Mouse (Mus musculus) hindbrain, embryonic 15.5 days (tissue): ENCODE results near the gene Sulf2. TPM values are rescaled to one million over a fixed set of nuclear protein-coding genes. Genes with fewer than 3 reads are reported as not detected.
A peak's percentile ranks its signal among the peaks of the same experiment; 100 is the strongest.

ENCODE experiments used
- ATAC-seq: fragments of 200-750 bp; cut with Nextera tagmentation; 2 replicates; pipeline ENCODE4 v1.8.0; 2017; ENCODE audit warnings: low read depth, moderate number of reproducible peaks, moderate TSS enrichment; ENCODE audit not compliant: low FRiP score
- H3K27ac ChIP-seq: fragments of 300-500 bp; sonication (generic); replicated peaks from 2 replicates; pipeline ENCODE4 v1.5.1; 2015; ENCODE audit warnings: mild to moderate bottlenecking, inconsistent platforms
- H3K27me3 ChIP-seq: fragments of 300-500 bp; sonication (generic); 2 replicates; pipeline ENCODE4 v1.6.1; 2015; ENCODE audit warnings: control low read depth, inconsistent platforms
- H3K36me3 ChIP-seq: fragments of 300-500 bp; sonication (generic); 2 replicates; pipeline ENCODE4 v1.6.1; 2015; ENCODE audit warnings: control low read depth, inconsistent platforms
- H3K4me1 ChIP-seq: fragments of 300-500 bp; sonication (generic); replicated peaks from 2 replicates; pipeline ENCODE4 v1.6.1; 2015; ENCODE audit warnings: control low read depth, inconsistent platforms
- H3K4me2 ChIP-seq: fragments of 300-500 bp; sonication (generic); 2 replicates; pipeline ENCODE4 v1.6.1; 2015; ENCODE audit warnings: moderate library complexity, mild to moderate bottlenecking, inconsistent platforms
- H3K4me3 ChIP-seq: fragments of 300-500 bp; sonication (generic); 2 replicates; pipeline ENCODE4 v1.5.1; 2015; ENCODE audit warnings: mild to moderate bottlenecking, inconsistent platforms
- H3K9ac ChIP-seq: fragments of 300-500 bp; sonication (generic); 2 replicates; pipeline ENCODE4 v1.6.1; 2015; ENCODE audit warnings: inconsistent platforms
- H3K9me3 ChIP-seq: fragments of 300-500 bp; sonication (generic); 2 replicates; pipeline ENCODE4 v1.6.1; 2016; ENCODE audit warnings: control low read depth, inconsistent platforms
- WGBS: fragments of 180-500 bp; shearing (Covaris S2); methylation state at CpG from one replicate; pipeline ENCODE4 v1.1.7; 2015; 5-methylcytosine and 5-hydroxymethylcytosine counted together
- polyA plus RNA-seq: library from polyadenylated mRNA; unstranded; fragments of >200 nt; fragmentation: Nextera tagmentation; extraction: Ambion mirVana; gene quantifications from 2 replicates; pipeline ENCODE4 v1.2.1, GENCODE M21; 2015

Gene Sulf2
- polyA plus RNA-seq, 1 experiment from 2014 or later, result 113 TPM

DNA sequence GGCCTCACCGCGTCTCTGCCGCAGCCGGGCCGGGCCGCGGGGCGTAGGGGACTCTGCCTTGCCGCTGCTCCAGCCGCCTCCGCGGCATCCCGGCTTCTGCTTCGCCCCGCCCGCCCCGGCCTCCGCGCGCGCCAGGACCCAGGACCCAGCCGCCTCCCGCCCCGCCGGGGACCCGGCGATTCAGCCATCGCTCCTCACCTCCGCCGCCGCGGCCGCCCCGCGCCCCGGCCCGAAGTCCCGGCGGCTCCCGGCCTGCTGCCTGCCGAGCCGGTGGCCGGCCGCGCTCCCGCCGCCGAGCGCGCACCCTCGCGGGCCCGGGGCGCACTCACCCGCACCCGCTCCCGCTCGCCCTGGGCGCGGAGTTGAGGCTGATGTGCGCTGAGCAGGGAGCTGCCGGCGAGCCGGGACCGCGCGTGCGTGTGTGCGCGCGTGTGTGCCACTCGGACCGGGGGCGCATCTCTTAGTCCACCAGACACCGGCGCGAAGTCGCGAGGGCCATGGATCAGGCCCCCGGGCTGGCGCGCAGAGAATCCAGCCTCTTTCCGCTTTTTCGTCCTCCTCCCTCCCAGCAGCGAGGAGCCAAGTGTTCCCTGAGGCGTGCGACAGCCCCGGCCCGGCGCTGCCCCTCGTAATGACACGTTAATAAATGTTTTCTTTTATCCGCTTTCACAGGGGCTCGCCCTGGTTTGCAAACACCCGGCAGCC lies 562 bp downstream of the Sulf2 start:
- under 1% methylated on average over 73 of the region's 95 CpGs for WGBS
- peak overlapping the region; percentile 75 for H3K9ac ChIP-seq
- H3K9me3 ChIP-seq, result no peaks in the 10 kb centered on the region
- peak overlapping the region; percentile 96 for H3K4me2 ChIP-seq
- peak overlapping the region; percentile 66 for H3K4me3 ChIP-seq
- H3K36me3 ChIP-seq, result no peaks in the 10 kb centered on the region
- peak; percentile 65 for ATAC-seq
- peaks cover 13% of the 10 kb centered on the region for H3K27me3 ChIP-seq
- H3K4me1 ChIP-seq, result peaks cover 44% of the 10 kb centered on the region
- peak overlapping the region; percentile 88 for H3K27ac ChIP-seq

DNA sequence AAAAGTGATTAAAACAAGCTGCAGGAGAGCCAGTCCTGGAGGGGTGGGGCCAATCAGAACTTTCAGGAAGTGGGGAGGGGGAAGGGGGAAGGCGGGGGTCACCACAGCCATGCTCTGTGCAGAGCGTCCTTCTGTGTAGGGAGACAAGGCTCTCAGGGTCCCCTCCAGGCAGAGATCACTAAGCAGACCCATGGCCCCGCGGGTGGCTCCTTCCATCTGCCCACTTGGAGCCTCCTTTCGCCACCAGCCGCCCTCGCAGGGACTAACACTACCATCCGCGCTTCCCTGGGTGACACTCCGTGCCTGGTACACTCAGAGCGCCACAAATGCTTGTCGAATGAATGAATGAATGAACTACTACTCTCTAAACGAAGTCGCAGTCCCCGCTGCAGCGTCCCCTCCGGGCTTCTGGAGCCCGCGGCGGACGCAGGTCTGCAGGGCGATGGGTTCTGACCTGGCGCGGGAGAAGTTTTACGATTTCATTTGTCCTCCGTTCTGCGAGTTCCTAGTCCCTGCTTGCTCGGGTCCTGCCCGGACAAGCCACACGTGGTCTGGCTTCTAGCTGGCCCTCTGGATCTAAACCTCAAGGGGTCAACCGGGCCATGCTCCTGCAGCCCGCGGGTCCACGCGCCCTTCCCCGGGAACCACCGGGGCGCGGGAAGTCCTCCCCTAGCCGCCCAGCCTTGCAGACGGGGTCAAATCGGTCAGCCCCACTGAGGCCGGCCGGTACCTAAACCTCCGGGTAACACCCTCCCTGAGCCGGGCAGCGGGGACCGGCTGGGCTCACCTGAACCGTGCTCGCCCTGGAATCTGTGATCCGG lies 1.4 kb downstream of the Sulf2 start:
- H3K27ac ChIP-seq, result peak overlapping the region; percentile 88
- H3K4me3 ChIP-seq, result peak overlapping the region; percentile 66
- peaks cover 15% of the 10 kb centered on the region for H3K27me3 ChIP-seq
- H3K9me3 ChIP-seq, result no peaks in the 10 kb centered on the region
- peak overlapping the region; percentile 96 for H3K4me2 ChIP-seq
- peaks cover 49% of the 10 kb centered on the region for H3K4me1 ChIP-seq
- peak overlapping the region; percentile 75 for H3K9ac ChIP-seq
- WGBS, result under 1% methylated on average over 51 of the region's 51 CpGs
- ATAC-seq, result no peak
- H3K36me3 ChIP-seq, result no peaks in the 10 kb centered on the region

- Histone ChIP-seq H3K4me3 (peak overlapping the region; percentile 66), H3K27ac (0 out of 2 replicates have a peak overlapping the region, but pooled peaks have one; percentile 9), H3K9ac (no peak overlapping the region), H3K4me1 (peaks cover 54% of the 10 kb centered on the region), H3K9me3 (no peaks in the 10 kb centered on the region), H3K27me3 (peaks cover 13% of the 10 kb centered on the region), H3K36me3 (no peaks in the 10 kb centered on the region), H3K4me2 (peak overlapping the region; percentile 96)
- WGBS, result 35% methylated on average over 3 of the region's 3 CpGs
- no peak for ATAC-seq
These were observed 2.1 kb downstream of the Sulf2 start for GRCm38 (mm10) chr2:166153399-166153793.

DNA sequence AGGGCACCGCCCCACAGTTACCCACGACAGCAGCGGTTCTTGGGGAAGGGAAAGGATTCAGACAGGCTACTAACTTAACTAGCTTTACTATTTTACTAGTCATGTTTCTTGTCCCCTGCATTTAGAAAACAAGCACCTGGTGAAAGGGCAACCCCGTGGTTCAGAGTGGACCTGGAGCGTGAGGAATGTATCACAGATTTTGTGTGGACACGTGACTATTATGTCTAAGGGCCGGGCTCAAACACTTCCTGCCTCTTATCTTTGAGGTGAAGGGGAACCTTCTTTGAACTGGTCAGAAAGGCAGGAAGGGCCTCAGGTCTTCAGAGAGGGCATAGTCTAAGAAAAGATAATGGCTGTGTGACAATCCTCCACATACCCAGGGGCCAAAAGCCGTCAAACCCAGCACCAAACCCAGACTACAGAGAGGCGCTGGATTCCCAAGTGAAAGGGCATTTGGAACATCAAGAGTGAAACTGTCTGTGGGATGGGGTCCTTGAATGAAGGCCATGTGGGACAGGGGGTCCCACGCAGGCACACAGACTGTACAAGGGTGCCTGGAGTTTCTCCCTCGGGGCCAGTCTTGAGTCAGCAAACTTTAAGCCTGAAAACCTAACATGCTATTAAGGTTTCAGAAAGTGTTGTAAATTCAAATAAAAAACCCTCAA lies 2.6 kb downstream of the Sulf2 start:
- Histone ChIP-seq H3K9ac (no peak overlapping the region), H3K27me3 (peaks cover 13% of the 10 kb centered on the region), H3K4me1 (peaks cover 54% of the 10 kb centered on the region), H3K4me2 (peak overlapping the region; percentile 96), H3K4me3 (peak overlapping the region; percentile 66), H3K36me3 (no peaks in the 10 kb centered on the region), H3K9me3 (no peaks in the 10 kb centered on the region), H3K27ac (0 out of 2 replicates have a peak overlapping the region, but pooled peaks have one; percentile 9)
- ATAC-seq, result no peak
- 68% methylated on average over 11 of the region's 11 CpGs for WGBS

DNA sequence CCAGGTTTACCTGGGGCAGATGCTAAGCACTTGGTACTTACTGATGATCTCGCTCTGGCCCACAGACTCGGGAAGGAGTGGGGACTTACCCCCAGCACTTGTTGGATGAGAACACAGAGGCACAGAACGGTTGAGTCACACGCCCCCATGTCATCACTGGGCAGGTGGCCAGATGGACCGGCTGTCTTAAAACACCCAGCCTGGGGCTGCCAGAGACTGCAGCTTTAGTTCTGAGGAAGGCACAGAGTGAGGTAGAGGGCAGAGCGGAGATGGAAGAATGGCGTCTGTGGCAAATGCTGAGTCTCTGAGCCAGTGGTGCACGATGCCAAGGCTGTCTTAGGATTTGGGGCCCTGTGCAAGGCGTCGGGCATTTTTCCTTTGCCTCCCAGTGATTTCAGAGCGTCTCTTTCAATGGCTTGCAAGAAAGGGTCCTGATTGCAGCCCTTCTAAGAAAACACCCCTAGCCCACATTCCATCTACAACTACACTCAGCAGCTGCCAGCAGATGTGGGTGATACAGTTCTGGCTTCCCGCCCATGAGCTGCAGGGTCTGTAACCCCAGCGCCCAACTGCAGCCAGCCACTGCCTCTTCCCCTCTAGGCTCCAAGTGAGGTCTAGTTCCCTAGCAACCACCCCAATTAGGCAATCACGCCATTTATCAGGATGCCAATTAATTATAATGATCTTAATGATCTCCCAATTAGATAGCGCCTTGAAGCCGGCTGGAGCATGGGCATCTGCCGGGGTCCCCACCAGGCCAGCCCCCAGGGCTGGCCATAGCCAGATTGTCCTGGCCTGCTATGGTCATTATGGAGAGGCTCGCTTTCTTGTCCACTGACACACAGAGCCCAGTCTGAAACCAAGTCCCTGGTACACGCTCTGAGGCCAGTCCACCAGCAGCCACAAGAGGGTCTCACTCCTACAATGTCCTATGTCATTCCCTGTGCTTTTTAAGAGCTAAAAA lies 3.7 kb downstream of the Sulf2 start:
- peaks cover 54% of the 10 kb centered on the region for H3K4me1 ChIP-seq
- H3K4me3 ChIP-seq, result no peak overlapping the region
- H3K27me3 ChIP-seq, result peaks cover 3% of the 10 kb centered on the region; the same call in 1 of the 2 replicates
- ATAC-seq, result peak; percentile 29; the same call in 1 of the 2 replicates
- peak overlapping the region; percentile 96 for H3K4me2 ChIP-seq
- H3K27ac ChIP-seq, result peak overlapping the region; percentile 27; the same call in 1 of the 2 replicates
- no peaks in the 10 kb centered on the region for H3K9me3 ChIP-seq
- peak overlapping the region; percentile 1; the same call in 1 of the 2 replicates for H3K9ac ChIP-seq
- no peaks in the 10 kb centered on the region for H3K36me3 ChIP-seq
- 33% methylated on average over 19 of the region's 19 CpGs for WGBS

DNA sequence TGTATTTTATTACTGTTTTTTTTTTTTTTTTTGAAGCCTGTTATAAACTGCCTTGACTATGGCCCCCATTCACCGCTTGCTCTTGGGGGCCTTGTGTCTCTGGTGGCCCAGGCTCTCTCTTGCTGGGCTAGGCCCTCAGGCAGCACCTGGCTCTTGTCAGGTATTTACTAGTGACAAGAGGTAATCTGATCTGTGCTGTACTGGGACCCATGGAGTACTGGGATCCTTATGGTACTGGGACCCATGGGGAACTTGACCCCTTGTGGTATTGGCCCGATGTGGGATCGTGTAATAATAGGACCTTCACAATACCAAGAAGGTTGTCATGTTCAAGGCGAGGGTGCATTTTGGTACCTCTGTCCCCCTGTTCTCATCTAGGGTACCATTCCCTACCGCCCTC lies 4.9 kb downstream of the Sulf2 start:
- Histone ChIP-seq H3K4me2 (no peak overlapping the region), H3K4me1 (peaks cover 47% of the 10 kb centered on the region)
- WGBS, result 95% methylated on average over 5 of the region's 5 CpGs

GRCm38 (mm10) chr2:166149482-166149881 lies 6.0 kb downstream of the Sulf2 start:
- no peak overlapping the region for H3K4me3 ChIP-seq
- H3K9me3 ChIP-seq, result no peaks in the 10 kb centered on the region
- no peak for ATAC-seq
- 0 out of 2 replicates have a peak, but pooled peaks cover 3% of the 10 kb centered on the region for H3K27me3 ChIP-seq
- H3K4me2 ChIP-seq, result no peak overlapping the region
- H3K27ac ChIP-seq, result no peak overlapping the region
- H3K9ac ChIP-seq, result no peak overlapping the region
- 82% methylated on average over 8 of the region's 8 CpGs for WGBS
- H3K36me3 ChIP-seq, result no peaks in the 10 kb centered on the region
- peaks cover 46% of the 10 kb centered on the region for H3K4me1 ChIP-seq

More for the DNA sequence above, 4.9 kb downstream of the Sulf2 start:
- H3K4me3 ChIP-seq, result no peak overlapping the region
- no peak overlapping the region for H3K27ac ChIP-seq
- no peak overlapping the region for H3K9ac ChIP-seq
- H3K36me3 ChIP-seq, result no peaks in the 10 kb centered on the region
- no peaks in the 10 kb centered on the region for H3K9me3 ChIP-seq
- H3K27me3 ChIP-seq, result 0 out of 2 replicates have a peak, but pooled peaks cover 3% of the 10 kb centered on the region
- ATAC-seq, result no peak

- no peak overlapping the region for H3K4me2 ChIP-seq
- H3K36me3 ChIP-seq, result no peaks in the 10 kb centered on the region
- 0 out of 2 replicates have a peak, but pooled peaks cover 3% of the 10 kb centered on the region for H3K27me3 ChIP-seq
- H3K4me1 ChIP-seq, result peaks cover 46% of the 10 kb centered on the region
- WGBS, result 61% methylated on average over 13 of the region's 13 CpGs
- H3K4me3 ChIP-seq, result no peak overlapping the region
- no peaks in the 10 kb centered on the region for H3K9me3 ChIP-seq
- H3K9ac ChIP-seq, result no peak overlapping the region
- ATAC-seq, result no peak
- no peak overlapping the region for H3K27ac ChIP-seq
These were observed 6.7 kb downstream of the Sulf2 start for GRCm38 (mm10) chr2:166148672-166149332.

- WGBS, result 86% methylated on average over 10 of the region's 10 CpGs
- no peak overlapping the region for H3K4me3 ChIP-seq
- no peak overlapping the region for H3K4me2 ChIP-seq
- H3K27ac ChIP-seq, result no peak overlapping the region
- ATAC-seq, result no peak
- no peaks in the 10 kb centered on the region for H3K36me3 ChIP-seq
- H3K4me1 ChIP-seq, result peaks cover 43% of the 10 kb centered on the region
- no peaks in the 10 kb centered on the region for H3K9me3 ChIP-seq
- H3K27me3 ChIP-seq, result 0 out of 2 replicates have a peak, but pooled peaks cover 3% of the 10 kb centered on the region
- no peak overlapping the region for H3K9ac ChIP-seq
These were observed 7.4 kb downstream of the Sulf2 start for GRCm38 (mm10) chr2:166147930-166148651.

DNA sequence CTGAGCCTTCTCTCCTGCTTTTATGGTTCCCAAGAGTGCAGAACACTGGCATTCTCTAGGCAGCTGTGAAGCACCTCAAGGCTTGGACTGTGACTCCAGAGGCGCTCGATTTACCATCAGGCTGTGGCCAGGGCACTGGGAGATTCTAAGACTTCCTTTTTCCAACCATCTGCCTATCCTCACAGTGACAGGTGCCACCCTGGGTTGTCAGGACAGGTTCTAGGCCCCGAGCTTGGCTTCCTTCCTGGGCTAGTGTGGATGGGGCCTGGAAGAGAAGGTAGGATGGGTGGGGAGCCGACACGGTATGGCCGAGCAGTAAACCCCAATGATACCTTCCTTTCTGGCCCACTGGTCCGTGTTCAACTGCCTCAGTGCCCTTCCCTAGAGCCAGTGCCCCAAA lies 9.0 kb downstream of the Sulf2 start:
- Histone ChIP-seq H3K27me3 (0 out of 2 replicates have a peak, but pooled peaks cover 3% of the 10 kb centered on the region), H3K27ac (no peak overlapping the region), H3K4me2 (no peak overlapping the region), H3K36me3 (no peaks in the 10 kb centered on the region), H3K4me3 (no peak overlapping the region), H3K4me1 (peaks cover 39% of the 10 kb centered on the region), H3K9me3 (no peaks in the 10 kb centered on the region), H3K9ac (no peak overlapping the region)
- no peak for ATAC-seq
- 92% methylated on average over 7 of the region's 7 CpGs for WGBS
